Mouse (Mus musculus): ENCODE results near the gene Apobec3.

The Apobec3 gene

GRCm38 (mm10) chr15:79951730-79952503 is 60.5 kb downstream of the Apobec3 start:
- no peak for DNase-seq

DNA sequence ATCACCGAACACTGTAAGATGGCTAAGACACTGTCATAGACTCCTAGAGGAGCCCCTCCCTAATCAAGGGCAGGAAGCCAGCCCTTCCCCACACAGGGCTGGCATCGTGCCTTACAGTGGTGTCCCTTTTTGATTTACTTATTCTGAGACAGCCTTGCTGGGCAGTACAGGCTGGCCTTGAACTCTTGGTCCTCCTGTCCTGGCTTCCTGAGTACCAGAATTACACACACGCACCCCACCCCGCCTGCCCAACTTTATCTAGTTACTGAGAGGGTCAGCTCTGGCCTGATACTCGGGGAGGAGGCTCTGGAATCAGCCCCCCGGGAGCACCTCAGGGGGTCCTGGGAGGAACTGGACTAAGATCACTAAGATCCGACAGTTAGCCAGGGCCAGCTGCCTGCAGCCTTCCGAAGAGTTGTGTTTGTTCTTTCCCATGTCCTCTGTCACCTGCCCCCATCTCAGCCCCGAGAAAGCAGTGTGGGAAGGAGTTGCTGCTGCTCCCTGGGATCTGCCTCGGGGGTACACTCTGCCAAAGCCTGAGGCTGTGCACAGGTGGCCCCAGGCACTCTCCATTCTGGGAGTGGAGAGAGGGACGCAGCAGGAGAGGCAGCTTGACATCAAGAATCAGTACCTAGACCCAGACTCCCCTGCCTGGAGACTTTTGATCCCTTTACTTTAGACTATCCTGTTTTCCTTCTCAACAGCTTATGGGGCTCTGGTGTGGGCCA is 61.2 kb downstream of the Apobec3 start:
- DNase-seq: no peak

- no peak for DNase-seq
Observed at GRCm38 (mm10) chr15:79953470-79953869, 62.0 kb downstream of the Apobec3 start.

- peak in 1 of 2 experiments; percentile 32 for DNase-seq
Observed at GRCm38 (mm10) chr15:79956559-79956958, 65.1 kb downstream of the Apobec3 start.

DNA sequence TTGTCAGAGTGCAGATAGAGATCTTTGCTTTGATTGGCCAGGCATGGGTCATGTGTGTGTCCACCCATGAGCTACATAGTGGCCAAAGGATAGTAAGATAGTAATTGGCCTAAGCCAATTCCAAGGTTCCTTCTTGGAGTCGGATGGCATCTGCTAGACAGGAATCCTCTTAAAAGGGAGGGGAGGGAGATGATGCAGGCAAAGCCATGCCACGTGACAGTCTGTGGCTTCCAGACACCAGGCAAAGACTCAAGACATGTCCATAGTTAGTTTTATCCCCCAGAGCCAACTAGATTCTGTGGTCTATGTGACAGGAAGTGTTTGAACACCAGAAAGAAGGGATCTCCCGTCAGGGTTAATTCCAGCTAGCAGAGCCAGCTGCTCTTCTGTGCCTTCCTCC is 67.0 kb downstream of the Apobec3 start:
- no peak for DNase-seq

DNA sequence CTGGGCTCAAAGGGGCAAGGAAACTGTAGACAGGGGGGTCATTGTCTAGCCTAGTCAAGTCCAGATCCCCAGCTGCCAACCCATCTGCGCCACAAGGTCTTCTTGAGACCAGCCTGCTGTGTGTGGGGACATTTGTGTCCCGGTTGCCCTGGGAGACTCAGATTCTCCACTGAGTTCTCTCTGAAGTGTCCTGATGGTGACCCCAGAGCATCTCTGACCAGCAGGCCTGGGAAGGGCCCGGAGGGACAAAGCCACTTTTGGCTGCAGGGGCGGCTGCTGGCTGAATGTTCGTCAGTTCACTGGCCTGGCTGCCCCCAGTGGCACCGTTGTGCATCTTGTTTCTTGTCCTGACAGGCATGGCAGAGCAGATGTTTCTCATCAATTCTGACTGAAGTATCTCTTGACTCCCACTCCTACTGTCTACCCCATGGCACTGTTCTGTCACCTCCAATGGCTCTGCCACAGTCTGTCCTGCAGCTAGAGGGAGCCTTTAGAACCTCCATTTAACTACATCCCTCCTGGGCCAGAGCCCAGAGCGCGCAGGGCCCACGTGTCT is 70.0 kb downstream of the Apobec3 start:
- no peak for DNase-seq

DNA sequence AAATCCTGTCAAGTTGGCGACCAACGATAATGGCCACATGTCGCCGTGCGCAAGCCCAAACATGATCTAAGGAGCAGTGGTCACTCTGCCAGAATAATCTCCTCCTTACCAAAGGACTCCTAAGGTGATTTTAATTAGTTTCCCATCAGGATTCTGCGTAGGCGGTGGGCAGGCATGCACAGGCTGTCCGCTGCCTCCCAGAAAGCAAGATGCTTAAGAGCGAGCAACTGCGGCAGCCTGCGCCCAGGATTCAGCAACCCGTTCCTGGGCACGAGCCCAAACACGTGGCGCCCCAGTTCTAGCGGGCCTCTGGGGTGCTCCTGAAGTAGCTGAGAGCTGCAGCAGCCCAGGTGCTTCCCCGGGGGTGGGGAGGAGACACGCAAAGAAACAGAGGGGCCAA is 71.2 kb downstream of the Apobec3 start:
- DNase-seq: no peak

DNA sequence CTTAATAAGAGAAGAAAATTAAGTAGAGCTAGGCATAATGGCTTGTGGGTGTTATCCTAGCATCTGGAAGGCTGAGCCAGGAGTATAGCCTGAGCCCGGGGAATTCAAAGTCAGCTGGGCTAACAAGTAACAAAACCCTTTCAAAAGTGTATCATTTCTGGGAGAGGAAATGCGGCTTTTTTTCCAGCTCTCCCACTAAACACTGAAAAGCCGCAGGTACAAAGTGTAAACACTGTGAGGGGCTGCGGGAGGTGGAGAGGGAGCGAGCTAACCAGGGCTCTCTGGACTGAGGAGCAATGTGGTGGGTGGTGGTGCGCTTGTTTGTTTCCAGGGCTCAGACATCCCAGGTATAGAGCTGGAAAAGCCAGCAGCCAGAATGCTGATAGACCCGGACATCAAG is 72.9 kb downstream of the Apobec3 start:
- no peak for DNase-seq
